Mouse (Mus musculus) Patski (cell line): ENCODE data around the gene Syt9. TPM values are rescaled to one million over a fixed set of nuclear protein-coding genes. Genes with fewer than 3 reads are reported as not detected.

Experiments used
- ATAC-seq: fragments of 100-300 bp; one replicate; pipeline ENCODE4 v1.8.0; 2021
- CTCF ChIA-PET: fragments of 350-600 bp; sonication (Branson Sonifier 250); formaldehyde crosslinking; loops from one replicate; lab custom pipeline; 2022; ENCODE audit warnings: inconsistent platforms; lab: Charles Lee
- POLR2A ChIA-PET: fragments of 350-600 bp; sonication (Branson Sonifier 250); formaldehyde crosslinking; loops from one replicate; lab custom pipeline; 2022; ENCODE audit warnings: antibody characterized with exemption, inconsistent platforms; lab: Charles Lee
- DNase-seq: peaks from one replicate; pipeline ENCODE4 v3.0.0-alpha.2; 2011; ENCODE audit warnings: low read depth, low spot score
- H3K27me3 ChIP-seq: fragments of 371-371 bp; one replicate; pipeline ENCODE4 v1.5.1; 2021
- CTCF ChIP-seq: fragments of 100-300 bp; IDR thresholded peaks from one replicate; pipeline ENCODE4 v1.5.1; 2021
- in situ Hi-C: fragments of 300-500 bp; cut with MboI; formaldehyde crosslinking; loops from 3 replicates; pipeline ENCODE4 v1.11.1; 2018; ENCODE audit warnings: low pct_unique_long_range_greater_than_20kb, mixed read lengths
- polyA plus RNA-seq: library from polyadenylated mRNA; unstranded; gene quantifications from one replicate; pipeline ENCODE4 v1.2.3, GENCODE M21; 2021

Gene Syt9
- not detected for polyA plus RNA-seq

- H3K27me3 ChIP-seq = no peaks in the 10 kb centered on the region
- ChIA-PET POLR2A (no interaction called here), CTCF (no interaction called here)
- in situ Hi-C loops = no loop called here
- no peak for DNase-seq
- no peak for ATAC-seq
- TF ChIP-seq CTCF = no peak
These were observed at the start of gene Syt9 for GRCm38 (mm10) chr7:107370232-107371125. TSS of gene Syt9 (plus strand) at chr7:107370728.

GRCm38 (mm10) chr7:107339013-107339412 lies 31.5 kb upstream of the Syt9 start:
- ATAC-seq (no peak), DNase-seq (no peak)
- ChIA-PET POLR2A (no interaction called here), CTCF (no interaction called here)
- H3K27me3 ChIP-seq = no peaks in the 10 kb centered on the region
- in situ Hi-C loops = no loop called here
- no peak for TF ChIP-seq CTCF

DNA sequence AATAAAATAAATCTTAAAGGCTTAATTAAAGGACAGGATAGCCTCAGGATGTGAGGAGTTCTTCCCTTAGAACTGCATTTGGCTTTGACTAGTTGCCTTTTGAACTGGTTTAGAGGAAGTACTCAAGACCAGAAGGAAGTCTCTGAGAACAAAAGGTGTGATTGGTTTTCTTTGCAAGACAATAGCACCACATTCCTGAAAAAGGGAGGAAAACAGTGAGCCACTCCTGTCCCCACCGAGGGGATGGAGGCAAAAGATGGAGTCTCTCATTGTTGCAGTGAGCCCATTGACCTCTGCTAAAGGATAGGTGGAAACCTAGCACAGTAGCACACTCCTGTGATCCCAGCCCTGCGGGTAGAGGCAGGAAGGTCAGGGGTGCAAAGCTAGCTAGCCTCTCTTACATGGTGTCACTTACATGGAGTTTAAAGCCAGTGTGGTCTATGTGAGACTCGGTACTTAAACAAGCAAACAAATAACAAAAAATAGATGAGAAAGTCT lies 30.9 kb upstream of the Syt9 start:
- no peak for ATAC-seq
- no peak for DNase-seq
- no peaks in the 10 kb centered on the region for H3K27me3 ChIP-seq
- ChIA-PET POLR2A (no interaction called here), CTCF (no interaction called here)
- in situ Hi-C loops = no loop called here
- TF ChIP-seq CTCF = no peak

- CTCF ChIA-PET = no interaction called here
- DNase-seq (no peak), ATAC-seq (no peak)
- no peak for TF ChIP-seq CTCF
- POLR2A ChIA-PET = no interaction called here
- no peaks in the 10 kb centered on the region for H3K27me3 ChIP-seq
- in situ Hi-C loops = no loop called here
These were observed 30.3 kb upstream of the Syt9 start for GRCm38 (mm10) chr7:107340221-107340620.

GRCm38 (mm10) chr7:107341519-107342190 lies 28.9 kb upstream of the Syt9 start:
- H3K27me3 ChIP-seq = no peaks in the 10 kb centered on the region
- TF ChIP-seq CTCF = no peak
- in situ Hi-C loops = no loop called here
- no peak for DNase-seq
- ChIA-PET POLR2A (no interaction called here), CTCF (no interaction called here)
- ATAC-seq = no peak

GRCm38 (mm10) chr7:107349201-107349600 lies 21.3 kb upstream of the Syt9 start:
- ChIA-PET POLR2A (no interaction called here), CTCF (no interaction called here)
- H3K27me3 ChIP-seq = no peaks in the 10 kb centered on the region
- ATAC-seq (no peak), DNase-seq (no peak)
- no peak for TF ChIP-seq CTCF
- in situ Hi-C loops = no loop called here

DNA sequence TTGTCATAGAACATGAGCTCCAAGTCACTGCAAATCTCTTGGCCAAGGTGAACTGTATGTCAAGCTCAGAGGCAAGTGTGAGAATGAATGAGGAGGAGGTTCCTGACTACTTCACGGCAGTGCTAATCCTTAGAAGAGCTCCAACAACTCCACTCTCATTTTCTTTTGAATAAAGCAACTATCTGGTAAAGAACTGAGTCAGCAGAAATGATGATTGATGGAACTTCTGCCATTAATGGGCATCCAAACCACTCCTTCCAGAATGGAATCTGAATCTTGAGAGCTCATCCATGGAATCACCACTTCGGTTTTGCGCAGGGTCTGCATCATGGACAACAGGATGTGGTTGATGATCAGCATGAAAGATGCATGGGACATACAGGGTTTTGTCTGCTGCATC lies 8.4 kb upstream of the Syt9 start:
- peaks cover 5% of the 10 kb centered on the region for H3K27me3 ChIP-seq
- no peak for ATAC-seq
- DNase-seq = no peak
- TF ChIP-seq CTCF = no peak
- ChIA-PET CTCF (no interaction called here), POLR2A (no interaction called here)
- in situ Hi-C loops = no loop called here

DNA sequence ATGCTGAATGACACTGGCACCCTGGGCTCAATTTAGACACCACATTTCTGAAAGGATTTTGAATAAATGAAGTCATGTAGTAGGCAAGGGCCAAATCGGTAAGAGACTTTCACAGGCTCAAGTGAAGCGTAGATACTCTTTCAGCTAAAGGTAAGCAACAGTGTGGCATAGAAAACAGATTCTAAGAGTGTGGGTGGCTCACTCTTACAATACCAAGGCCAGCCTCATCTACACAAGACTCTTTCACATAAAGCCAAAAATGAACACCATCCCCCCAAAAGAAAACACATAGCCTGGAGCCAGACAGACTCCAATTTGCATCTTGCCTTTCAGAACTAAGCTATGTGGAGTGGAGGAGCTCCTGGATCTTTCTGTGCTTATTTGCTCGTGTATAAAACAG lies 7.9 kb upstream of the Syt9 start:
- peaks cover 5% of the 10 kb centered on the region for H3K27me3 ChIP-seq
- DNase-seq (no peak), ATAC-seq (no peak)
- CTCF ChIA-PET = no interaction called here
- in situ Hi-C loops = no loop called here
- POLR2A ChIA-PET = no interaction called here
- no peak for TF ChIP-seq CTCF

- in situ Hi-C loops = no loop called here
- ChIA-PET POLR2A (no interaction called here), CTCF (no interaction called here)
- H3K27me3 ChIP-seq = no peaks in the 10 kb centered on the region
- no peak for ATAC-seq
- no peak for TF ChIP-seq CTCF
- no peak for DNase-seq
These were observed 795 bp downstream of the Syt9 start for GRCm38 (mm10) chr7:107371126-107371920.

DNA sequence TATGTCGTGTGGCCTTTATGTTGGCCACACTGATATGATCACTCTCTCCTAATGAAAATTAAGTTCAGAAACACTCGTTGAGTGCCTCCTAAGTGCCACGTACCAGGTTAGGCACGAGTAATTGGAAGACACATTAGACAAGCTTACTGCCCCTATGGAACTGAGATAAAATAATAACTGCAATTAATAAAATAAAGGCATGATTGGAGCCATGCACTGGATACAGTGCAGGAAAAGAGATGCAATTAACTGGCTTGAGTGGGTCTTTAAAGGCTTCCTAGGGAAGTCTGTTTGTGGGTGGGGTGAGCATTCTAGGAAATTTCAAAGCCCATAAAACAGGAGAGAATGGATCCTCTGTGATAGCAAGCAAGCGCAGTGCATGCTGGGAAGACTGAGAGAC lies 10.0 kb downstream of the Syt9 start:
- no peak for TF ChIP-seq CTCF
- DNase-seq (no peak), ATAC-seq (no peak)
- CTCF ChIA-PET = no interaction called here
- in situ Hi-C loops = no loop called here
- POLR2A ChIA-PET = no interaction called here
- H3K27me3 ChIP-seq = no peaks in the 10 kb centered on the region
